Mouse (Mus musculus) bone marrow macrophage, adult 2 months (primary cell): ENCODE results near the gene Cerkl.

Experiments used
- CTCF ChIP-seq: IDR thresholded peaks from 2 replicates; pipeline ENCODE4 v1.5.1; 2012; ENCODE audit warnings: low read depth, mild to moderate bottlenecking, low read length, moderate library complexity
- POLR2A ChIP-seq: IDR thresholded peaks from 2 replicates; pipeline ENCODE4 v1.6.1; 2012; ENCODE audit warnings: mild to moderate bottlenecking, low read depth, low read length, borderline replicate concordance

GRCm38 (mm10) chr2:79378346-79379086 is 78.1 kb downstream of the Cerkl start:
- TF ChIP-seq POLR2A (no peak), CTCF (no peak)
